ENCODE assay signal across 10 mouse cellular contexts in genomic region chr1:36255871-36256640, GRCm38 (mm10). TPM values are rescaled to one million over a fixed set of nuclear protein-coding genes. Genes with fewer than 3 reads are reported as not detected.
DNase-seq lines count a peak whose midpoint lies in the region; ATAC-seq lines count a peak whose summit lies in the region.
"Had no signal": no experiment of that assay in that cellular context is flagged by ENCODE, and none has a peak within 500 bp of the region (broad histone marks: within the 10 kb centered on the region; RNA-seq: fewer than 3 reads in every experiment).

No protein-coding gene starts in this region.

- no peak for DNase-seq in kidney, adult 11 months
- DNase-seq in embryonic facial prominence, embryonic 10.5 days (ENCODE audit: low spot score): peak; percentile 23
- no peak for DNase-seq in midbrain, embryonic 14.5 days
- DNase-seq in gastrocnemius, postnatal 36 days: no peak
- DNase-seq: thymus, postnatal 36 days had no signal

- H3K27ac ChIP-seq in kidney, embryonic 16.5 days (ENCODE audit: low read length): peak overlapping the region; percentile 32; the same call in 1 of the 2 replicates
- H3K27ac ChIP-seq in embryonic facial prominence, embryonic 10.5 days (replicated peaks): no peak overlapping the region; the same call in 1 of the 2 replicates
- H3K27ac ChIP-seq in heart, embryonic 15.5 days: peak overlapping the region; percentile 73
- no peak overlapping the region for H3K27ac ChIP-seq in midbrain, embryonic 14.5 days (replicated peaks; ENCODE audit: low read depth, low read length)
- H3K27ac ChIP-seq: embryonic facial prominence, embryonic 15.5 days had no signal

- ATAC-seq in kidney, embryonic 16.5 days (ENCODE audit: low FRiP score, low TSS enrichment): no peak
- no peak for ATAC-seq in heart, embryonic 15.5 days (replicated peaks; ENCODE audit: insufficient number of reproducible peaks, insufficient read depth, low FRiP score, low read depth)
- ATAC-seq in midbrain, embryonic 14.5 days (ENCODE audit: low FRiP score, low TSS enrichment): no peak
- ATAC-seq in cerebellum, adult (ENCODE audit: insufficient number of reproducible peaks, low FRiP score, low TSS enrichment): no peak

- WGBS in kidney, embryonic 16.5 days: 34% methylated on average over 20 of the region's 20 CpGs
- 21% methylated on average over 20 of the region's 20 CpGs for WGBS in embryonic facial prominence, embryonic 10.5 days
- 23% methylated on average over 20 of the region's 20 CpGs for WGBS in heart, embryonic 15.5 days
- 24% methylated on average over 20 of the region's 20 CpGs for WGBS in midbrain, embryonic 14.5 days

- peaks cover 13% of the 10 kb centered on the region for H3K9me3 ChIP-seq in kidney, embryonic 16.5 days (ENCODE audit: low read length)
- peaks cover 10% of the 10 kb centered on the region for H3K9me3 ChIP-seq in embryonic facial prominence, embryonic 10.5 days
- no peaks in the 10 kb centered on the region for H3K9me3 ChIP-seq in heart, embryonic 15.5 days (replicated peaks)
- H3K9me3 ChIP-seq in midbrain, embryonic 14.5 days (ENCODE audit: control insufficient read depth, low read length): 0 out of 2 replicates have a peak, but pooled peaks cover 2% of the 10 kb centered on the region
- H3K9me3 ChIP-seq: embryonic facial prominence, embryonic 15.5 days had no signal

- H3K4me1 ChIP-seq in kidney, embryonic 16.5 days (ENCODE audit: insufficient read depth, low read length): peaks cover 20% of the 10 kb centered on the region
- peaks cover 19% of the 10 kb centered on the region for H3K4me1 ChIP-seq in embryonic facial prominence, embryonic 10.5 days
- H3K4me1 ChIP-seq in heart, embryonic 15.5 days (replicated peaks): peaks cover 14% of the 10 kb centered on the region
- peaks cover 9% of the 10 kb centered on the region; the same call in 1 of the 2 replicates for H3K4me1 ChIP-seq in midbrain, embryonic 14.5 days (ENCODE audit: control insufficient read depth, insufficient read depth, low read length)

- no peak overlapping the region for H3K4me3 ChIP-seq in kidney, embryonic 16.5 days (ENCODE audit: low read length)
- peak overlapping the region; percentile 25; the same call in 1 of the 2 replicates for H3K4me3 ChIP-seq in embryonic facial prominence, embryonic 10.5 days
- H3K4me3 ChIP-seq in heart, embryonic 15.5 days: no peak overlapping the region
- no peak overlapping the region for H3K4me3 ChIP-seq in midbrain, embryonic 14.5 days (replicated peaks; ENCODE audit: low read depth, low read length)

- no peaks in the 10 kb centered on the region for H3K27me3 ChIP-seq in kidney, embryonic 16.5 days (ENCODE audit: insufficient read depth, low read length)
- peaks cover 34% of the 10 kb centered on the region for H3K27me3 ChIP-seq in embryonic facial prominence, embryonic 10.5 days (replicated peaks; ENCODE audit: low read depth, poor library complexity, severe bottlenecking)
- H3K27me3 ChIP-seq in heart, embryonic 15.5 days: peaks cover 8% of the 10 kb centered on the region; the same call in 1 of the 2 replicates
- H3K27me3 ChIP-seq in midbrain, embryonic 14.5 days (ENCODE audit: control insufficient read depth, insufficient read depth, low read length): no peaks in the 10 kb centered on the region

- no peak overlapping the region for H3K9ac ChIP-seq in kidney, embryonic 16.5 days (replicated peaks; ENCODE audit: low read length)
- no peak overlapping the region for H3K9ac ChIP-seq in heart, embryonic 15.5 days
- H3K9ac ChIP-seq in midbrain, embryonic 14.5 days (replicated peaks; ENCODE audit: low read length): 0 out of 2 replicates have a peak overlapping the region, but pooled peaks have one; percentile 37
- H3K9ac ChIP-seq: embryonic facial prominence, embryonic 15.5 days had no signal

- intact Hi-C loops in gastrocnemius, postnatal 36 days (cut with DNase I): loop anchor here (2.0 kb wide), 2 partner anchors 17 to 111 kb away; no protein-coding TSS in a partner anchor

- no peaks in the 10 kb centered on the region for H3K36me3 ChIP-seq in kidney, embryonic 16.5 days (ENCODE audit: insufficient read depth, low read length)
- no peaks in the 10 kb centered on the region for H3K36me3 ChIP-seq in embryonic facial prominence, embryonic 10.5 days (replicated peaks)
- no peaks in the 10 kb centered on the region for H3K36me3 ChIP-seq in heart, embryonic 15.5 days
- no peaks in the 10 kb centered on the region for H3K36me3 ChIP-seq in midbrain, embryonic 14.5 days (ENCODE audit: control insufficient read depth, insufficient read depth, low read length)
- H3K36me3 ChIP-seq: embryonic facial prominence, embryonic 15.5 days; limb, embryonic 12.5 days had no signal

- H3K4me2 ChIP-seq in kidney, embryonic 16.5 days (replicated peaks; ENCODE audit: low read depth, low read length): 0 out of 2 replicates have a peak overlapping the region, but pooled peaks have one; percentile 12
- peak overlapping the region; percentile 23; the same call in 1 of the 2 replicates for H3K4me2 ChIP-seq in heart, embryonic 15.5 days
- peak overlapping the region; percentile 50 for H3K4me2 ChIP-seq in midbrain, embryonic 14.5 days (ENCODE audit: low read length)

RNA-seq across cellular contexts. Expression of gene Uggt1, which starts 11.5 kb away (rescaled TPM):
- 61.3 and 69.0 TPM in 2 replicates for polyA plus RNA-seq in kidney, embryonic 16.5 days (2015; fragmentation: Nextera tagmentation; extraction: Ambion mirVana)
- polyA plus RNA-seq in embryonic facial prominence, embryonic 10.5 days (2016; fragmentation: Nextera tagmentation; extraction: Ambion mirVana): 44.6 and 51.2 TPM in 2 replicates
- 26.7 and 40.0 TPM in 2 replicates for polyA plus RNA-seq in heart, embryonic 15.5 days (2015; fragmentation: Nextera tagmentation; extraction: Ambion mirVana)
- 54.0 and 73.8 TPM in 2 replicates for polyA plus RNA-seq in midbrain, embryonic 14.5 days (2014; fragmentation: Nextera tagmentation; extraction: Ambion mirVana)
- 10 to 100 TPM; 18.2 to 24.1 TPM for total RNA-seq in gastrocnemius, postnatal 36 days (2021)

RNA-seq across cellular contexts. Expression of gene Neurl3, which starts 18.4 kb away (rescaled TPM):
- 18.4 TPM in 2 replicates for polyA plus RNA-seq in kidney, embryonic 16.5 days (2015; fragmentation: Nextera tagmentation; extraction: Ambion mirVana)
- 0.27 and 0.41 TPM in 2 replicates for polyA plus RNA-seq in embryonic facial prominence, embryonic 10.5 days (2016; fragmentation: Nextera tagmentation; extraction: Ambion mirVana)
- polyA plus RNA-seq in heart, embryonic 15.5 days (2015; fragmentation: Nextera tagmentation; extraction: Ambion mirVana): 4.5 and 5.8 TPM in 2 replicates
- 0.90 and 1.2 TPM in 2 replicates for polyA plus RNA-seq in midbrain, embryonic 14.5 days (2014; fragmentation: Nextera tagmentation; extraction: Ambion mirVana)
- under 1 TPM; 0.31 to 0.72 TPM for total RNA-seq in gastrocnemius, postnatal 36 days (2021)

RNA-seq across cellular contexts. Expression of gene Arid5a, which starts 51.5 kb away (rescaled TPM):
- 6.5 and 7.9 TPM in 2 replicates for polyA plus RNA-seq in kidney, embryonic 16.5 days (2015; fragmentation: Nextera tagmentation; extraction: Ambion mirVana)
- 3.3 and 4.5 TPM in 2 replicates for polyA plus RNA-seq in embryonic facial prominence, embryonic 10.5 days (2016; fragmentation: Nextera tagmentation; extraction: Ambion mirVana)
- 13.1 and 19.4 TPM in 2 replicates for polyA plus RNA-seq in heart, embryonic 15.5 days (2015; fragmentation: Nextera tagmentation; extraction: Ambion mirVana)
- polyA plus RNA-seq in midbrain, embryonic 14.5 days (2014; fragmentation: Nextera tagmentation; extraction: Ambion mirVana): 2.0 and 2.5 TPM in 2 replicates
- 10 to 100 TPM; 10.7 to 11.8 TPM for total RNA-seq in gastrocnemius, postnatal 36 days (2021)

Comparison
In these comparisons a context has a peak if more than half of its experiments do, and no peak if none do; other contexts are left out.
1. H3K27ac ChIP-seq: peak in kidney, embryonic 16.5 days (single experiment) and heart, embryonic 15.5 days (single experiment); none in embryonic facial prominence, embryonic 10.5 days (single experiment) and midbrain, embryonic 14.5 days (single experiment).
2. Peak in every context shown above with its lines, with median percentiles within 50 percentile points of each other: H3K4me2 ChIP-seq.